Mouse (Mus musculus): ENCODE results near the gene Tmtc3. TPM values are rescaled to one million over a fixed set of nuclear protein-coding genes. Genes with fewer than 3 reads are reported as not detected.

Tmtc3 gene
- polyA plus RNA-seq (2015; fragmentation: Nextera tagmentation; extraction: Ambion mirVana) = 6.0 and 7.5 TPM in 2 replicates

- DNase-seq = peak; percentile 90
- Histone ChIP-seq H3K9me3 (replicated peaks) (no peaks in the 10 kb centered on the region), H3K4me3 (replicated peaks) (peak within 1 kb of the TSS; percentile 92), H3K36me3 (peaks cover 13% of the 10 kb centered on the region), H3K4me1 (replicated peaks) (peaks cover 12% of the 10 kb centered on the region), H3K27ac (peak within 1 kb of the TSS; percentile 80), H3K27me3 (no peaks in the 10 kb centered on the region), H3K4me2 (peak within 1 kb of the TSS; percentile 87), H3K9ac (peak within 1 kb of the TSS; percentile 91)
- WGBS (ENCODE audit: insufficient replicate concordance) = under 1% methylated on average over 63 of the region's 63 CpGs
- ATAC-seq (ENCODE audit: low read depth) = peak; percentile 97
Observed at GRCm38 (mm10) chr10:100487097-100487978, at the start of gene Tmtc3, which contains the start of gene Cep290. Gene Tmtc3, minus strand, starts transcription at chr10:100487350. Gene Cep290, plus strand, starts transcription at chr10:100487558.

- 53% methylated on average over 9 of the region's 9 CpGs for WGBS (ENCODE audit: insufficient replicate concordance)
- H3K9me3 ChIP-seq (replicated peaks) = no peaks in the 10 kb centered on the region
- peak overlapping the region; percentile 87 for H3K27ac ChIP-seq
- peaks cover 15% of the 10 kb centered on the region for H3K4me1 ChIP-seq (replicated peaks)
- peak overlapping the region; percentile 50 for H3K4me2 ChIP-seq
- peak; percentile 97 for ATAC-seq (ENCODE audit: low read depth)
- peak overlapping the region; percentile 59 for H3K9ac ChIP-seq
- DNase-seq = peak; percentile 41
- H3K4me3 ChIP-seq (replicated peaks) = no peak overlapping the region
- no peaks in the 10 kb centered on the region for H3K27me3 ChIP-seq
- peaks cover 11% of the 10 kb centered on the region for H3K36me3 ChIP-seq
Observed at GRCm38 (mm10) chr10:100524499-100525390, 37.6 kb upstream of the Tmtc3 start.

- 0 out of 2 replicates have a peak overlapping the region, but pooled peaks have one; percentile 26 for H3K27ac ChIP-seq
- H3K27me3 ChIP-seq = no peaks in the 10 kb centered on the region
- 90% methylated on average over 9 of the region's 9 CpGs for WGBS (ENCODE audit: insufficient replicate concordance)
Observed at GRCm38 (mm10) chr10:100522330-100522729, 35.2 kb upstream of the Tmtc3 start.

GRCm38 (mm10) chr10:100521617-100522016 lies 34.5 kb upstream of the Tmtc3 start:
- H3K36me3 ChIP-seq = peaks cover 16% of the 10 kb centered on the region
- ATAC-seq (ENCODE audit: low read depth) (no peak), DNase-seq (no peak)
- H3K9me3 ChIP-seq (replicated peaks) = no peaks in the 10 kb centered on the region
- no peak overlapping the region for H3K9ac ChIP-seq
- no peak overlapping the region for H3K4me3 ChIP-seq (replicated peaks)
- H3K4me1 ChIP-seq (replicated peaks) = peaks cover 15% of the 10 kb centered on the region
- H3K27ac ChIP-seq = no peak overlapping the region
- H3K4me2 ChIP-seq = no peak overlapping the region
- H3K27me3 ChIP-seq = no peaks in the 10 kb centered on the region
- WGBS (ENCODE audit: insufficient replicate concordance) = 58% methylated on average over 4 of the region's 4 CpGs

More at GRCm38 (mm10) chr10:100522330-100522729, 35.2 kb upstream of the Tmtc3 start:
- Histone ChIP-seq H3K36me3 (peaks cover 16% of the 10 kb centered on the region), H3K9ac (no peak overlapping the region), H3K4me1 (replicated peaks) (peaks cover 15% of the 10 kb centered on the region), H3K4me2 (no peak overlapping the region), H3K4me3 (replicated peaks) (no peak overlapping the region), H3K9me3 (replicated peaks) (no peaks in the 10 kb centered on the region)
- DNase-seq (no peak), ATAC-seq (ENCODE audit: low read depth) (no peak)

GRCm38 (mm10) chr10:100508170-100508569 lies 21.0 kb upstream of the Tmtc3 start:
- Histone ChIP-seq H3K27me3 (no peaks in the 10 kb centered on the region), H3K9ac (no peak overlapping the region), H3K27ac (no peak overlapping the region), H3K4me3 (replicated peaks) (no peak overlapping the region), H3K9me3 (replicated peaks) (no peaks in the 10 kb centered on the region), H3K4me1 (replicated peaks) (peaks cover 5% of the 10 kb centered on the region; the same call in 1 of the 2 replicates), H3K36me3 (peaks cover 12% of the 10 kb centered on the region), H3K4me2 (no peak overlapping the region)
- DNase-seq (no peak), ATAC-seq (ENCODE audit: low read depth) (peak; percentile 86)
- WGBS (ENCODE audit: insufficient replicate concordance) = 57% methylated on average over 1 of the region's 1 CpGs

GRCm38 (mm10) chr10:100498309-100498708 lies 11.2 kb upstream of the Tmtc3 start:
- Histone ChIP-seq H3K27me3 (no peaks in the 10 kb centered on the region), H3K4me2 (peak overlapping the region; percentile 38), H3K27ac (peak overlapping the region; percentile 77), H3K4me1 (replicated peaks) (peaks cover 18% of the 10 kb centered on the region), H3K9ac (no peak overlapping the region), H3K36me3 (peaks cover 22% of the 10 kb centered on the region), H3K9me3 (replicated peaks) (no peaks in the 10 kb centered on the region), H3K4me3 (replicated peaks) (no peak overlapping the region)
- peak; percentile 80 for DNase-seq
- 10% methylated on average over 3 of the region's 3 CpGs for WGBS (ENCODE audit: insufficient replicate concordance)
- peak; percentile 100 for ATAC-seq (ENCODE audit: low read depth)

- peaks cover 24% of the 10 kb centered on the region for H3K36me3 ChIP-seq
- no peak for DNase-seq
- peaks cover 6% of the 10 kb centered on the region for H3K4me1 ChIP-seq (replicated peaks)
- H3K27ac ChIP-seq = no peak overlapping the region
- H3K9me3 ChIP-seq (replicated peaks) = no peaks in the 10 kb centered on the region
- WGBS (ENCODE audit: insufficient replicate concordance) = 91% methylated on average over 7 of the region's 7 CpGs
- H3K27me3 ChIP-seq = no peaks in the 10 kb centered on the region
- no peak overlapping the region for H3K4me3 ChIP-seq (replicated peaks)
- no peak overlapping the region for H3K4me2 ChIP-seq
- ATAC-seq (ENCODE audit: low read depth) = no peak
- no peak overlapping the region for H3K9ac ChIP-seq
Observed at GRCm38 (mm10) chr10:100491916-100492315, 4.8 kb upstream of the Tmtc3 start.

GRCm38 (mm10) chr10:100486701-100487096 lies 451 bp downstream of the Tmtc3 start:
- ATAC-seq (ENCODE audit: low read depth) (peak; percentile 21), DNase-seq (no peak)
- Histone ChIP-seq H3K4me2 (peak overlapping the region; percentile 87), H3K4me1 (replicated peaks) (peaks cover 12% of the 10 kb centered on the region), H3K27me3 (no peaks in the 10 kb centered on the region), H3K27ac (peak overlapping the region; percentile 80), H3K36me3 (peaks cover 10% of the 10 kb centered on the region), H3K4me3 (replicated peaks) (peak overlapping the region; percentile 92), H3K9ac (peak overlapping the region; percentile 91), H3K9me3 (replicated peaks) (no peaks in the 10 kb centered on the region)
- 0% methylated on average over 13 of the region's 13 CpGs for WGBS (ENCODE audit: insufficient replicate concordance)

GRCm38 (mm10) chr10:100479538-100479937 lies 7.6 kb downstream of the Tmtc3 start:
- Histone ChIP-seq H3K4me3 (replicated peaks) (no peak overlapping the region), H3K9me3 (replicated peaks) (no peaks in the 10 kb centered on the region), H3K4me1 (replicated peaks) (no peaks in the 10 kb centered on the region; the same call in 1 of the 2 replicates), H3K4me2 (no peak overlapping the region), H3K27ac (no peak overlapping the region), H3K27me3 (no peaks in the 10 kb centered on the region), H3K36me3 (peaks cover 26% of the 10 kb centered on the region), H3K9ac (no peak overlapping the region)
- DNase-seq = no peak
- 80% methylated on average over 3 of the region's 3 CpGs for WGBS (ENCODE audit: insufficient replicate concordance)
- no peak for ATAC-seq (ENCODE audit: low read depth)

- DNase-seq (no peak), ATAC-seq (ENCODE audit: low read depth) (no peak)
- Histone ChIP-seq H3K27ac (no peak overlapping the region), H3K9me3 (replicated peaks) (no peaks in the 10 kb centered on the region), H3K36me3 (peaks cover 31% of the 10 kb centered on the region), H3K27me3 (no peaks in the 10 kb centered on the region), H3K4me3 (replicated peaks) (no peak overlapping the region), H3K4me1 (replicated peaks) (no peaks in the 10 kb centered on the region; the same call in 1 of the 2 replicates), H3K9ac (no peak overlapping the region), H3K4me2 (no peak overlapping the region)
- WGBS (ENCODE audit: insufficient replicate concordance) = 43% methylated on average over 3 of the region's 3 CpGs
Observed at GRCm38 (mm10) chr10:100475040-100475439, 12.1 kb downstream of the Tmtc3 start.

GRCm38 (mm10) chr10:100460515-100460914 lies 26.6 kb downstream of the Tmtc3 start:
- no peak for DNase-seq
- Histone ChIP-seq H3K9ac (no peak overlapping the region), H3K36me3 (peaks cover 26% of the 10 kb centered on the region), H3K4me2 (no peak overlapping the region), H3K4me1 (replicated peaks) (no peaks in the 10 kb centered on the region), H3K9me3 (replicated peaks) (no peaks in the 10 kb centered on the region), H3K27me3 (no peaks in the 10 kb centered on the region), H3K4me3 (replicated peaks) (no peak overlapping the region), H3K27ac (no peak overlapping the region)
- no peak for ATAC-seq (ENCODE audit: low read depth)
